Mouse (Mus musculus): ENCODE data around the gene Skap1.
A peak's percentile ranks its signal among the peaks of the same experiment; 100 is the strongest.

The Skap1 gene

DNA sequence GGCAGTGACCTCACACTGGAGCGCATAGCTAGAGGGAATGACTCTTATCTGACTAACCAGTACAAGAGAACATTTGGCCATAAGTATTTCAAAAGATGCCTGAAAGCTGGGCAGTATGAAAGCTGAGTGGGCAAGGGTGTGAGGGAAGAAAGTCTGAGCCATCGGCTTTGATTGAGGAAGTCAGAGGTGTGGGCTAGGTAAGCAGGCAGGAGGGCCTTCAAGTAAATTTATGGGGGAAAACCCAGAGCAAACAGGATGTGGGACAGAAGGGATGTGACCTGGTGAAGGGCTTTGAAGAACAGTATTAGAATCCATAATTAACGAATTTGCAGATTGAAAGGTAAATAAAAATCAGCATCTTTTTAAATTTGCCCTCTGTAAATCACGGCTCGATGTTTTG is 95.8 kb downstream of the Skap1 start:
- no peak for DNase-seq (ENCODE audit: low spot score in 2 of 2)

DNA sequence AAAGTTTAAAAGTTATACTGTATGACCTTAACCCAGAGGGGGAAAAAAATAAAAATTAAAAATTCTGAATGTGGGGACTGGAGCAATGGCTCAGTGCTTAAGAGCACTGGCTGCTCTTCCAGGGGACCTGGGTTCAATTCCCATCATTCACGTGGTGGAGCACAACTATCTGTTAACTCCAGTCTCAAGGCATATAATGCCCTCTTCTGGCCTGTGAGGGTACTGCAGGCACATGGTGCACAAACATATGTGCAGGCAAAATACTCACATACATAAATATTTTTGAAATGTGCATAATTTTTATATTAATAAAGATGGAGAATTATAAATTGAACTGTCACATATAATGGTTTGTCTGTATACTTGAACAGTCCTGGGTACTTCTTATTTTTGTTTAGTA is 99.7 kb downstream of the Skap1 start:
- no peak for DNase-seq (ENCODE audit: low spot score in 2 of 2)

DNA sequence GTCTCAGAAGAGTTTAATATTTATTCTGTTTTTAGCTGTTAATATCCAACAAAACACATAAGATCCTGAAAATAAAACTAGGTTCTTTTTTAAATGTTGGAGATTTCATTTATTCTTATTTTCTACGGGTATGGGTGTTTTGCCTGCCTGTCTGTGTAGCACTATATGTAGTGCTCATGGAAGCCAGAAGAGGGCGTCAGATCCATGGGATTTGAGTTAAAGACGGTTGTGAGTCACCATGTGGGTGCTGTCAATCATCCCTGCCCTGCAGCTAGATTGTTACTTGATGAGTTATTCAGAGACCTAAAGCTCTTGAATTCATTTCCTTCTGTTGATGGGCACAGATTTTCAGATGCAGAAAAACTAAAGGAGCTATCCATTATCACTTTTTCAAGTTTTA is 108.1 kb downstream of the Skap1 start:
- no peak for DNase-seq (ENCODE audit: low spot score in 2 of 2)

DNA sequence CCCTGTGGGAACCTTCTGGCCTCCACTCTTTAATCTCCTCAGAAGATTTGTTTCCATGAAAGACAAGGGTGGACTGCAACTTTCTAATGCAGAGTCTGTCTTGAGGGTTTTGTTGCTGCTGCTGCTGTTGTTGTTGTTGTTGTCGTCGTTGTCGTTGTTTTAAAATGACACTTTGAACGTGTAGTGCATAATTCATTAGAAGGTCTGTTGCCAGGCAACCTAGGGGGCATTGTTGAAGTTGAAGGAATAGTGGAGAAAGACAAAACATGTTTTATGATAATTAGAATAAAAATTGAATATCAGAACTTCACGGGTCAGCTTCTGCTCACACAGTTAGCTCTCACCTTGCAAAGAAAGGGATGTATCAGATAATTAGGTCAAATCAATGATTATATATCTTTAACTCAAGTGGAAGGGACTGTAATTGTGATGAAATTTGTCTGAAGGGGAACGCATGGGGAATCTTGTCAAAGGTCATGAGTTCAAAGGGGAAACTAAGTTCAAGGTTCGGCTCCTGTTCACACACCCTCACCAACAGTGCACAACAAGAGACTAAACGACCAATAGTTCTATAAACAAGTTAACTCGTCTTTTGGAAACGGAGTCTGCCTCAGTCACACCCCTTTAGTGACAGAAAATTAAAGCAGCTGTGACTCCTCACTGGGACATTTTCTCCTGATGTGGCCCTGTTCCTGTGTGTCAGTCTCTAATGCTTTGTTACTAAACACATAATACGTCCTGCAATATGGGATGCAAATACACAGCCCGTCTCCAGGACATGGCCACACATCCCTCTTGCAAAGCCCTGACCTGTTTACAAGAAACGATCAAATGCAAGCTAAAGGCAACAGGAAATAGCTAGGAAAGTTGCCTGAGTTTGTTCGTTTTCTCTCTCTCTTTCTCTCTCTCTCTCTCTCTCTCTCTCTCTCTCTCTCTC is 112.4 kb downstream of the Skap1 start:
- DNase-seq (ENCODE audit: low spot score in 2 of 2) = no peak

DNA sequence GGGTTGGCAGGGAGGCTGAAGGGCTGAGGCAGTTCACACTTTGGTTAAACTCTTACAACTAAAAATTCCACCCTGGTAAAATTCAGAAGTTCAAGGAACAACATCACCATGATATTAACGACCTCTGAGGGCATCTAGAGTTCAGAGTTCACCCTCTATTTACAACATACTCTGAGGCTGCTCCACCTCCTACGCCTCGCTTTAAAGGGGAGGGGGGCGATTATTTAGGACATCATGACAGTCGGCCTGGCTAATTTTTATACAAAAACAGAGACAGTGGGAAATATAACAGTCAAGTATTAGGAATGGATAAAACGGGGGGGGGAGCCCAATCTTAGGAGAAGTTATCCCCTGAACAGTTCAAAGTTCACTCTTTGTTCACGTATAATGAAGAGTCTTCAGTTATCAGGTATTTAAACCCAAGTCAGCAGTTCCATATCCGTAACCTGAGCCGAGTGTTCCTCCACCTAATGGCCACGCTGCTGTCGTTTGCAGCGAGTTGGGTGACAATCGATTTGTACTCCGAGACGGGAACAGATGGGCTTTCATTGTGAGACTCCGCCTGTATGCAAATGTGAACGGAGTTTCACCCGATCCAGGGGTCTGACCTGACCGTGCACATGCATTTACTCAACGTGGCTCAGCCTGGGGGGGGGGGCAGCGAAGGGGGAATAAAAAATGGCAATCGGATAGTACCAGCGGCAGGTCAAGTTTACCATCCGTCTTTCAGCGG is 114.3 kb downstream of the Skap1 start:
- DNase-seq (ENCODE audit: low spot score in 2 of 2) = no peak

DNA sequence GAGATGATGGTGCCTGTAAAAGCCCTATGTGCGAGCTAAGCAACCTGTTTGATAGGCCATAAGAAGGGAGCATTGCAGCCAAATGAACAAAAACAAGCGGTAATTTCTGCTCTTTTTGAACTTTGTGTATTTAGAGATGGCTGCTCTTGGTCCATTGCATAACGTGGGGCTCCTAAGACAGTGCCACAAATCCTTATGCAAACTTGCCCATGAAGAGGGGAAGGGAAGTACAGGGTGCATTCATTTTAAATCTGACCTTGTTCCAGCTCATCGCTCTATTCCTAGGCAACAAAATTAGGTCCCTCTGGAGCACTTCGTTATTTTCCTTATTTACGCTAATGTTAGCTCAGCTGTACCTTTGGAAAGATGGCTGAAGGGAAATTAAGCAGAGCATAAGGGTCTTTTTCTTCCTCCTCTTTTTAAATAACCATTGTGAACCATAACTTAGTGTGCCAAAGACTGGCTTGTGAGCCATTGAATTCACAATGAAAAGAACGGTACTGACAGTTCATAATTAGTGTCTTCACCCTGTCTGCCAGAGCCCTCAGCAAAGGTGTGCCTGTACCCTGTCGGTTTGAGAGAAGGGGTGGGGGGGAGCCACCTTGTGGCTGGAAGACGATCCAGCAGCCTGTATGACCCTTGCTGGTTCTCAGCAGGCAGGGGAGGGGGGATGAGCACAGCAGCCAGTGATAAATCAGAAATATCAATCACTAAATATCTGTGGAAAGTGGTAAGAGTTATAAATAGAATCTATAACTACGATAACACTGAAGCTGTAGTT is 117.4 kb downstream of the Skap1 start:
- peak in 1 of 2 experiments; percentile 26 for DNase-seq (ENCODE audit: low spot score in 2 of 2)

DNA sequence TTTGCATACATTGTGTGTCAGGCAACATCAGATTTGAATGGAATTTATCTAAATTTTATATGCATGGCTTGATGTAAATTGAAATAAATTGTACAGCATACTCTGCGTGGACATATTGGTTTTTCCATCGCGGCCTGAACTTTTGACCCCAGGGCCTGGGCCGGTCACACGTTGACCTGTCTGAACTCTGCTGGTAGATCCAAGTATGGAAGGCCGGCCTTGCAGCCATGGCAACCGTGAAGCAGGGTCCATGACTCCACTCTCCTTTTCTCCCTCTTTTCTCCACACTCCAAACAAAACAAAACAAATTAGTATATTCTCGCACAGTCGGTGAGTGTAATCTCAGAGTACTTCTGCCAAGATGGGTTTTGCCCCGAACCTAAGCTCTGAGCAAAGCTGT is 118.2 kb downstream of the Skap1 start:
- DNase-seq (ENCODE audit: low spot score in 2 of 2) = no peak

DNA sequence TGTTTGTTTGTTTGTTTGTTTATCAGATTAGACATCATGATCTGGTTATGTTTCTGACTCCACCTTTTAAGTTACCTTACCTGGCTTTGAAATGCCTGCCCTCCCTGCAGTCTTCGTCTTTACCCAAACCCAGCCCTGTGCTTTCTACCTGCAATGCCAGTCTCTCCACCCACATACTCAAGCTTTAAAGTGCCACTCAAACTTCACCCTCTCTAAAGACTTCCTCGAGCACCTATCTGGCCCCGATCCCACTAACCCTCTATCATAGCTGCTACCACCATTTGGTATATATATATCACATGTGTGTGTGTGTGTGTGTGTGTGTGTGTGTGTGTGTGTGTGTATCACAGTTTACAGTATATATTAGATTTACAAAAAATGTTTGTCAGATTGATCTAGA is 125.4 kb downstream of the Skap1 start:
- no peak for DNase-seq (ENCODE audit: low spot score in 2 of 2)

DNA sequence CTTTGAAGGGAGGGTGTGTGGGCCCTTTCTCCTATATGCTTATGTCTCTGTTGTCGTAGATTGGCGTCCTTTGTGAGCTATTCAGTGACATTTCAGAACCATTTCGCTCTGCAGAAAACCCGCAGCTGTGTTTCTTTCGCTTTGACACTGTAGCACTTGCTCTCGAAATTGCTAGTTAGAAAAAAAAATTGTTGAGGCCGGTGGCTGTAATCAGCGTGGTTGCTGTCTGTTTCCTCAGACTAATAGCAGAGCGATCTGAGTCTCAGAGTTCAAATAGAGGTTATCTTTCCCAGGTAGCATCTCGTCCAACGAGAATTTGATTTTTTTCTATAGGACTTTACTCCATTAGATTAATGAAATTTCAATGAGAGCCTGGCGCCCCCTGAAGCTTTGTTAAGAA is 131.5 kb downstream of the Skap1 start:
- DNase-seq (ENCODE audit: low spot score in 2 of 2) = no peak

DNA sequence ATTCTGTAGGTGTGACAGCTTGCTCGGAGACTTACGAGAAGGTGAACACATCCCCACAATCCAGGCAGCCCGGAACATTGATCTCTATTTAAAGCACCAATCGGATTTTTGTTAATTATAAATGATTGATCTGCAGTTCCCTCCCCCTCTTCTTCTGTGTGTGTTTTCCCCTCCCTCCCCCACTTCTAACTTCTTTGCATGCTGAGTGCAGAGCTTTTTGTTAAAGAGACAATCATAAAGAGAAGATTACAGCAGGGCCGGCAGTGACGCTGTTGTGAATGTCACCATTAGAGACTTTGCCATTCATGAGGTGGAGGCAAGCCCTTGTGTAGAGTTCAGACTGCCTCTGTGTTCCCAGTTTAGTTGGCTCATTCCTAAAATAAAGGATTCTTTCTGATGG is 131.9 kb downstream of the Skap1 start:
- DNase-seq (ENCODE audit: low spot score in 2 of 2) = no peak

DNA sequence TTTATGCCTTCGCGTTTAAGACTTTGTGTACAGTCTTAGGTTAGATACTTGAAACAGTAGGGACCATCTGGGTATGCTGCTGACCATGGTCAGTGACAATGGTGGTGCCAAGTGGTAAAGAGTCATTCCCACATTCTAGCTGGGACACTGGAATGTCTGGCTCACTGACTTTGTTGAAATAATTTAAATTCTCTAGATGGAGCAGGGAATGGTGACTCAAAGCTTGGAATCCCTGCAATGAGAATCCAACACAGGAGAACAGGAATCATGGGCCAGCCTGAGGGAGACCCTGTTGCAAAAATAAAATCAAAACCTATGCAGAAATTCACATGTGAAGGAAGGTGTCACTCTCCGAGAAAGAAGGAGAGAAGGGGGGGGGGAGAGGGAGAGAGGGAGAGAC is 138.4 kb downstream of the Skap1 start:
- DNase-seq (ENCODE audit: low spot score in 2 of 2) = no peak

DNA sequence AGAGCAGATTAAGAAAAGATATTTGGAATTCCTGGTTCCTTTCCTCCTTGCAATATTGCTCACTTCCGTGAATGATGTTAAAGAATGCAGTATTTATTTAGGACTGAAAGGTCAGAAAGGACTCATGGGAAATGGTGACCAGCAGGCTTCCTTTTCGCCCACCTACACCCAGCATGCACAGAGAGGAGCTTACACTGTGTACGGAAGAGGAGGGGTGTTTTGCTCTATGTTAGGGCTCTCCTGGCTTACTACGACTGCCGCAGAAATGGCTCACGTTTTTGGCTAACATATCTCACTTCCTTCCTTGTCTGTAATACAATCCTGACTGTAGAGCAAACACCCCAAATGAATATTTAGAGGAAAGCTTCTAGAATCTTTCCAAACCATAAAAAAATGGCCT is 139.9 kb downstream of the Skap1 start:
- DNase-seq (ENCODE audit: low spot score in 2 of 2) = no peak

DNA sequence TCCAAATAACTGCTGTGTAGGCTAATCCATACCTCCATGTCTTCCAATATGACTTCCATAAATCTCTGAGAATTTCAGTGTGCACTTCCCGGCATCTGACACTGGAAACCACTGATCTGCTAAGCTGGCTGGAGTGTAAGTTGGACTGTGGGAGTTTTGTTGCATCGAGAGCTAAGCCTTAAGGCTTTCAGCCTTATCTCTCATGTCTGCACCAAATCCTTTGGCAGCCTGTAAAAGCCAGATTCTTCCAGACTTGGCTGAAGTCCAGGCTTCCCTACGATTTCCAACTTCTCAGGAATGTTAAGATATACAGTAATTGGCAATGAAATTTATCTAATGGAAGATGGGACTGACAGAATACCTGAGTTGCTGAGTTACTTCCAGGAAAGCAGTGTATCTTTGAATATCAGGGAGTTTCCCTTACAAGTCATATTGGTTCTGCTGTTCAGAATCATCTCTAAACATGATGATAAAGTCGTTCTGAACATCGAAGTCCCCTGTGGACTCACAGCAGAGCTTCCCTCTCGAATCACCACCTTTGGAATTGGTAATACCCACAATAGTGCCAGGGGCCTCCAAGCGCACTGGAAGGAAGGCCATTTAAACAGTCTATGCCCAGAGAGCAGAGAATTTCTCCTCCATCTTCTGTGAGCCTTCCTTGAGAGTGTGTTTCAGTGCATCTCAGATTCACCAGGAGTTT is 140.5 kb downstream of the Skap1 start:
- DNase-seq (ENCODE audit: low spot score in 2 of 2) = no peak

DNA sequence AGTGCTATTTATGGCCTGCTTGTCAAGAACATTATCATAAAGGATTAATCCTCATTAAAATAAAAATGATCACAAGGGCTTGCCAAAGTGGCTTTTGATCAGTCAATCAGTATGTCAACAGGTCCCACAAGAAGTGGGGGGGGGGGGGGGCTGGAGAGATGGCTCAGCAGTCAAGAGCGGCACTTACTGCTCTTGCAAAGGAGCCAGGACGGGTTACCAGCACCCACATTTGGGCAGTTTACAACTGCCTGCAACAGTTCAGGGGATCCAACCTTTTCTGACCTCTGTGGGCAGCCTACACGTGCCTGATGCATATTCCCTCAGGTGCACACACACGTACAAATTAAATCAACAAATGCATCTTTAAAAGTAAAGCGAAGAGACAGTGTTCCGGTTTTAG is 141.1 kb downstream of the Skap1 start:
- DNase-seq (ENCODE audit: low spot score in 2 of 2) = no peak

DNA sequence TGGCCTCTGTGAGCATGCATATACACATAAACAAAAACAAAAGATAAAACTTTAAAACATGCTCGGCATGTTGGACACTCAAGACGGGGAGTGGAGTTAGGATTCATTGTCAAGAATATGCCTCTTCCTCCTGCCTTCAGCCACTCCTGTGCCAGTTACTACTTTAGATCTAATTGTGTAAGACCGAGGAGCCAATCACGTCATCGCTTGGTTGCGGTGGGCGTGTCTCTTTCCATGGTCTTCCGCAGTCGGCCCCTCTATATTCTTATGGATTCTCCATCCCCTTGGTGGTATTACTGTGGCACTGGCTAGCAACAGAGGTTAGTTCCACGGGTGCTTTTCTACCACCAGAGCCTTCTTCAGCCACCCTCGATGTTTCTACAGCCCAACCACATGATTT is 148.2 kb downstream of the Skap1 start:
- DNase-seq (ENCODE audit: low spot score in 2 of 2) = no peak

DNA sequence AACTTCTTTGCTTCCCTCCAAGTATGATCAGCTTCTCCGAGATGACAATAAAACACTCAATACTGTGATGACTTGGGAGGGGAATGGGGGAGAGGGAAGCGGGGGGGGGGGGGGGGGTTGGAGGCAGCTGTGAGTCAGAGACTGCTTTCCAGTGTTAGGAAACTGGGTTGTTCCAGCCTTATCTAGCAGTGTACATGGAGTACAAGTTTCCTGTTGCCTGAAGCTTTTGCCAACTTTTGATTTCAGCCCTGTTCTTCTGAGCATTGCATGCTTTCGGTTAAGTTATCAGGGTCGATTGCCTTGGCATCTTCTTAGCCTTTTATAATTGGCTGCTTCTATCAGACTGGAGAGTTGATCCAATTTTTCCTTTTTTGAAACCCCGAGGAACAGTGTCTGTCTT is 152.4 kb downstream of the Skap1 start:
- no peak for DNase-seq (ENCODE audit: low spot score in 2 of 2)

DNA sequence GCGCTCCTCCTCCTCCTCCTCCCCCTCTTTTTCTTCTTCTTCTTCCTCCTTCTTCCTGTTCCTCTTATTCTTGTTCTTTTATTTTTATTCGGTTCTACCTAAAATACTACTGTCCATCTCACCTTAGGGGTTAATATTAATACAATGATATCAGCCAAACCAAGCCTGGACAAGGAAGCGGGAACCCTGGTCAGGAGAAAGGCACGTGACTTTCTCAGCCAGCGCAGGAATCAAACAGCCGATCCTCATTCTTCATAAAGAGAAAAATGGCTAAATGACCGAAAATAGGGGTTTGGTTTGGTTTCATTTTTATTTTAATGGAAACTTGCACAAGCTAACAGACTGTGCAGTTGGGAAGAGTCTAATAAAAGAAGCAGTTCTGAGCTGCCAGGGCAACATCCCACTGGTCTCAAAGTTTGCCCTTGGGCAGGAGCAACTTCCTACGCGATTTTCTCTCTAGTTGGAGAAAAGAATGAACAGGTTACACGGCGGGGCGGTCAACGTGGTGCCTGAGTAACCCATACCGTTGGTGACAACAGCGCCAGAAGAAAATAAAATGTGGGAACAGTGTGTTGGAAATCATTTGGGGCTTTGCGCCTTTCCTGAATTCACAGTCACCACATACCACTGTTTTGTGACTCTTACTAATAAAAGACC is 154.5 kb downstream of the Skap1 start:
- no peak for DNase-seq (ENCODE audit: low spot score in 2 of 2)

DNA sequence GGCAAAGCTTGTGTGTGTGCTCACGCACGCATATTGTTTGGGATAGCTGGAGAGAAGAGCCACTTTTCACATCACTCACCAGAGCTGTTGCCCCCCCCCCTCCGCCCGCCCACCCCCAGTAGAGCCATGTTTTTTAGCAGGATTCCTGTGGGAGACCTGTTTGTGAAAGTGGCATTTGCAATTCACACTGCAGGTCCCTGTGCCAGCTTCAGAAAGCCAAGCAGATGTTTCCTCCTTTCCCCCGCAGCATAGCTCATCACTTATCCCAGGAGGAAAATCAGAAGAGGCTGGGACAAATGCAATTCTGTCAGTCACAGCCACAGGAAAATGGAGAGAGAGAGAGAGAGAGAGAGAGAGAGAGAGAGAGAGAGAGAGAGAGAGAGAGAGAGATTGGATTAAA is 155.2 kb downstream of the Skap1 start:
- no peak for DNase-seq (ENCODE audit: low spot score in 2 of 2)

DNA sequence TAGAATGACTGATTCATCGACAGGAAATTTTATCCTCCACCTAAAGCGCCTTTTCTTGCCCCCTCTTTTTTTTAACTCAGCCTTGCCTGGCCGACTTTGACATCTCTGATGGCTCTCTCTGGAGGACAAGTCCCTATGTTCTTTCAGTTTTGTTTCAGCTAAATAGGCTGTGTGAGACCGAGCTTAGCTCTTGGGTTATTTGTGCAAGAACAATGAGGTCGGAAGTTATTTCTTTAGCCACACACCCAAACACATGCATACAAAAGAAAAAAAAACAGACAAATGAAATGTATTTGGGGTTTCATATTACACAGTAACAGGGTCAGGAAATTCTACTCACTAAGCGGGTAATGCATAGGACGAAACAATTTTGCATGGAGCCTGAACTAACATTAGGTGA is 155.6 kb downstream of the Skap1 start:
- DNase-seq (ENCODE audit: low spot score in 2 of 2) = no peak

DNA sequence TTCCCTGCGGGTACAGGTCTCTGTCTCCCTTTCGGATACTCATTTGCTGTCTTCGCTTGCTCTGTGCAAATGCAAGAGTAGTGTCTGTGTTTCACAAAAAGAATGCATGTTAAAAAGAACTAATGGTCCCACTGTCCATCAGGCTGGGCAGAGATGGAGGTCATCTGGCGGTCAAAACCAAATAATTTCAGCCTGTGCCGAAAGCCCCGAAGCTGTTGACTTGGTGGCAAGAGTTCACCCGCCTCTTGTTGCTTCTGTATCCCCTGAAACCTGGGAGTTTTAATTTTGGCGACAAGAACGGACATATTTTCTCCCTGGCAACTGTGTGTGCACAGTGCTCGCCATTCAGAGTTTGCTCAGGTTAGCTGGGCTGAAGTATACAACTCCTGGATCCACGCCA is 156.3 kb downstream of the Skap1 start:
- DNase-seq (ENCODE audit: low spot score in 2 of 2) = no peak

DNA sequence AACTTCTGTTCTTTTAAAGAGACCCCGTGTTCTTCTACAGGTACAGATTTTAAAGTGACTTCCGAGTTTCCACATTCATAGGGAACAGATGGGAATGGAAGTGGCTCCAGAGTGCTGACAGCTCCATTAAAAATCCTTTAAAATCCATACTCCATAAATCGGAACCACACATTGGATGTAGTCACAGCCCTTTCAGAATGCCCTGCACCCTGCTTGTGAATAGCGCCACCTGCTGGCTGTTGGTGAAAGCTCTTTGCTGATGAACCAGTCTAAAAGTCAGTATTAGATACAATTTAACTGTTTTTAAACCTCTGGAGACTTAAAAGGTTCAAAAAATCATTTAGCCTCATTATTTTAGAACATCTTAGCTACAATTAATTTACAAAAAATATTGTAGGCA is 156.8 kb downstream of the Skap1 start:
- peak; percentile 76 to 84 for DNase-seq (ENCODE audit: low spot score in 2 of 2)

Data from cerebellum, postnatal 4 days (tissue).